Mouse (Mus musculus) limb, embryonic 11.5 days (tissue): ENCODE measurements around the gene Gabrd. TPM values are rescaled to one million over a fixed set of nuclear protein-coding genes. Genes with fewer than 3 reads are reported as not detected.
A peak's percentile ranks its signal among the peaks of the same experiment; 100 is the strongest.

Experiments
- ATAC-seq: fragments of 200-750 bp; cut with Nextera tagmentation; 2 replicates; pipeline ENCODE4 v1.8.0; 2017; ENCODE audit warnings: low read depth; ENCODE audit not compliant: insufficient number of reproducible peaks, low FRiP score, low TSS enrichment
- DNase-seq: peaks from one replicate; pipeline ENCODE4 v3.0.0-alpha.2; 2015; ENCODE audit warnings: low spot score
- H3K27ac ChIP-seq: fragments of 300-500 bp; sonication (generic); replicated peaks from 2 replicates; pipeline ENCODE4 v1.5.1; 2014; ENCODE audit warnings: low read depth, mild to moderate bottlenecking, low read length
- H3K27me3 ChIP-seq: fragments of 300-500 bp; sonication (generic); 2 replicates; pipeline ENCODE4 v1.6.1; 2014; ENCODE audit warnings: mild to moderate bottlenecking, low read length, mixed read lengths; ENCODE audit not compliant: control insufficient read depth, insufficient read depth
- H3K36me3 ChIP-seq: fragments of 300-500 bp; sonication (generic); 2 replicates; pipeline ENCODE4 v1.6.1; 2014; ENCODE audit warnings: mild to moderate bottlenecking, low read length, moderate library complexity, mixed read lengths; ENCODE audit not compliant: control insufficient read depth, insufficient read depth
- H3K4me1 ChIP-seq: fragments of 300-500 bp; sonication (generic); 2 replicates; pipeline ENCODE4 v1.6.1; 2014; ENCODE audit warnings: low read length, mixed read lengths; ENCODE audit not compliant: control insufficient read depth, insufficient read depth
- H3K4me2 ChIP-seq: fragments of 300-500 bp; sonication (generic); 2 replicates; pipeline ENCODE4 v1.6.1; 2014; ENCODE audit warnings: low read depth, mild to moderate bottlenecking, moderate library complexity; ENCODE audit not compliant: severe bottlenecking
- H3K4me3 ChIP-seq: fragments of 300-500 bp; sonication (generic); 2 replicates; pipeline ENCODE4 v1.5.1; 2014; ENCODE audit warnings: low read depth, low read length
- H3K9ac ChIP-seq: fragments of 300-500 bp; sonication (generic); 2 replicates; pipeline ENCODE4 v1.6.1; 2014; ENCODE audit warnings: mild to moderate bottlenecking, low read length
- H3K9me3 ChIP-seq: fragments of 300-500 bp; sonication (generic); 2 replicates; pipeline ENCODE4 v1.6.1; 2016; ENCODE audit warnings: low read length; ENCODE audit not compliant: control insufficient read depth
- WGBS: fragments of 180-500 bp; shearing (Covaris S2); extraction: QIAGEN DNeasy Blood & Tissue Kit; methylation state at CpG from one replicate; pipeline ENCODE4 v1.1.7; 2014; 5-methylcytosine and 5-hydroxymethylcytosine counted together
- polyA plus RNA-seq: library from polyadenylated mRNA; unstranded; fragments of >200 nt; fragmentation: Nextera tagmentation; extraction: Ambion mirVana; gene quantifications from 2 replicates; pipeline ENCODE4 v1.2.1, GENCODE M21; 2014

Gabrd gene
- polyA plus RNA-seq, 1 experiment from 2014 or later, result 0.08 TPM

GRCm38 (mm10) chr4:155371797-155372735 lies 25.8 kb downstream of the Gabrd start:
- H3K27ac ChIP-seq, result no peak overlapping the region
- no peaks in the 10 kb centered on the region for H3K4me1 ChIP-seq
- H3K4me3 ChIP-seq, result no peak overlapping the region
- DNase-seq, result no peak
- no peak for ATAC-seq
- H3K36me3 ChIP-seq, result no peaks in the 10 kb centered on the region
- no peak overlapping the region for H3K9ac ChIP-seq
- 76% methylated on average over 5 of the region's 5 CpGs for WGBS
- no peaks in the 10 kb centered on the region for H3K27me3 ChIP-seq
- no peak overlapping the region for H3K4me2 ChIP-seq
- no peaks in the 10 kb centered on the region for H3K9me3 ChIP-seq

- Histone ChIP-seq H3K27me3 (no peaks in the 10 kb centered on the region), H3K4me2 (no peak overlapping the region), H3K9ac (no peak overlapping the region), H3K36me3 (no peaks in the 10 kb centered on the region), H3K27ac (no peak overlapping the region), H3K4me3 (no peak overlapping the region), H3K4me1 (no peaks in the 10 kb centered on the region), H3K9me3 (no peaks in the 10 kb centered on the region)
- DNase-seq (no peak), ATAC-seq (no peak)
- 85% methylated on average over 15 of the region's 15 CpGs for WGBS
These were observed 26.9 kb downstream of the Gabrd start for GRCm38 (mm10) chr4:155370737-155371715.

- DNase-seq (peak; percentile 86), ATAC-seq (no peak)
- H3K4me3 ChIP-seq, result no peak overlapping the region
- H3K4me1 ChIP-seq, result no peaks in the 10 kb centered on the region
- WGBS, result 36% methylated on average over 12 of the region's 12 CpGs
- peaks cover 5% of the 10 kb centered on the region; the same call in 1 of the 2 replicates for H3K27me3 ChIP-seq
- no peak overlapping the region for H3K4me2 ChIP-seq
- no peaks in the 10 kb centered on the region for H3K9me3 ChIP-seq
- no peak overlapping the region for H3K27ac ChIP-seq
- no peak overlapping the region for H3K9ac ChIP-seq
- no peaks in the 10 kb centered on the region for H3K36me3 ChIP-seq
These were observed 29.2 kb downstream of the Gabrd start for GRCm38 (mm10) chr4:155368684-155369083.

GRCm38 (mm10) chr4:155367739-155368138 lies 30.2 kb downstream of the Gabrd start:
- ATAC-seq, result no peak
- Histone ChIP-seq H3K9me3 (no peaks in the 10 kb centered on the region), H3K4me1 (no peaks in the 10 kb centered on the region), H3K4me2 (no peak overlapping the region), H3K27ac (no peak overlapping the region), H3K9ac (no peak overlapping the region), H3K36me3 (no peaks in the 10 kb centered on the region), H3K27me3 (peaks cover 7% of the 10 kb centered on the region; the same call in 1 of the 2 replicates), H3K4me3 (no peak overlapping the region)
- 90% methylated on average over 9 of the region's 9 CpGs for WGBS
- no peak for DNase-seq

- peaks cover 16% of the 10 kb centered on the region for H3K27me3 ChIP-seq
- no peak overlapping the region for H3K27ac ChIP-seq
- no peaks in the 10 kb centered on the region for H3K4me1 ChIP-seq
- 71% methylated on average over 6 of the region's 6 CpGs for WGBS
- DNase-seq (no peak), ATAC-seq (no peak)
- no peak overlapping the region for H3K4me2 ChIP-seq
- H3K9me3 ChIP-seq, result no peaks in the 10 kb centered on the region
- no peak overlapping the region for H3K9ac ChIP-seq
- H3K36me3 ChIP-seq, result no peaks in the 10 kb centered on the region
- H3K4me3 ChIP-seq, result no peak overlapping the region
These were observed 31.1 kb downstream of the Gabrd start for GRCm38 (mm10) chr4:155366784-155367183.

- Histone ChIP-seq H3K9me3 (no peaks in the 10 kb centered on the region), H3K4me3 (no peak overlapping the region), H3K9ac (no peak overlapping the region), H3K36me3 (no peaks in the 10 kb centered on the region), H3K4me1 (no peaks in the 10 kb centered on the region), H3K27ac (no peak overlapping the region), H3K27me3 (peaks cover 40% of the 10 kb centered on the region), H3K4me2 (no peak overlapping the region)
- ATAC-seq (no peak), DNase-seq (no peak)
- 42% methylated on average over 5 of the region's 5 CpGs for WGBS
These were observed 35.5 kb downstream of the Gabrd start for GRCm38 (mm10) chr4:155362443-155362842.

GRCm38 (mm10) chr4:155361303-155361791 lies 36.6 kb downstream of the Gabrd start, which contains the start of gene Prkcz:
Gene Prkcz, minus strand, starts transcription at chr4:155361361.
- no peaks in the 10 kb centered on the region for H3K9me3 ChIP-seq
- peak within 1 kb of the TSS; percentile 58 for H3K4me2 ChIP-seq
- H3K4me3 ChIP-seq, result peak within 1 kb of the TSS; percentile 46
- H3K4me1 ChIP-seq, result no peaks in the 10 kb centered on the region
- H3K27me3 ChIP-seq, result peaks cover 40% of the 10 kb centered on the region
- DNase-seq (peak; percentile 88), ATAC-seq (peak; percentile 91)
- under 1% methylated on average over 51 of the region's 51 CpGs for WGBS
- H3K27ac ChIP-seq, result no peak within 1 kb of the TSS
- peak within 1 kb of the TSS; percentile 34; the same call in 1 of the 2 replicates for H3K9ac ChIP-seq
- no peaks in the 10 kb centered on the region for H3K36me3 ChIP-seq

- H3K27me3 ChIP-seq, result peaks cover 40% of the 10 kb centered on the region
- no peak overlapping the region for H3K27ac ChIP-seq
- H3K36me3 ChIP-seq, result no peaks in the 10 kb centered on the region
- H3K9ac ChIP-seq, result peak overlapping the region; percentile 34; the same call in 1 of the 2 replicates
- under 1% methylated on average over 41 of the region's 42 CpGs for WGBS
- H3K4me3 ChIP-seq, result peak overlapping the region; percentile 46
- H3K4me2 ChIP-seq, result peak overlapping the region; percentile 58
- no peak for ATAC-seq
- no peaks in the 10 kb centered on the region for H3K9me3 ChIP-seq
- H3K4me1 ChIP-seq, result no peaks in the 10 kb centered on the region
- DNase-seq, result no peak
These were observed 37.1 kb downstream of the Gabrd start for GRCm38 (mm10) chr4:155360856-155361255.
